Mouse (Mus musculus): ENCODE measurements around the gene Cops4. TPM values are rescaled to one million over a fixed set of nuclear protein-coding genes. Genes with fewer than 3 reads are reported as not detected.

Cops4 gene
- polyA plus RNA-seq, 1 experiment from 2014 or later: 106 TPM

- no peak for DNase-seq (ENCODE audit: low spot score)
- Histone ChIP-seq H3K27me3 (ENCODE audit: control insufficient read depth, insufficient read depth, low read length) (no peaks in the 10 kb centered on the region), H3K9ac (ENCODE audit: low read length) (no peak overlapping the region), H3K4me2 (replicated peaks; ENCODE audit: low read depth) (no peak overlapping the region), H3K4me3 (ENCODE audit: low read depth, low read length) (no peak overlapping the region), H3K27ac (replicated peaks) (no peak overlapping the region), H3K9me3 (ENCODE audit: control insufficient read depth, low read length) (no peaks in the 10 kb centered on the region), H3K4me1 (replicated peaks; ENCODE audit: control insufficient read depth, insufficient read depth) (no peaks in the 10 kb centered on the region), H3K36me3 (ENCODE audit: control insufficient read depth, insufficient read depth, low read length) (no peaks in the 10 kb centered on the region)
- TF ChIP-seq EP300 (optimal IDR thresholded peaks at IDR 0.05) (no peak), CTCF (IDR thresholded peaks at IDR 0.05; ENCODE audit: low read depth) (no peak)
- WGBS: 86% methylated on average over 8 of the region's 8 CpGs
- no peak for ATAC-seq (ENCODE audit: low FRiP score, low TSS enrichment)
Measured at GRCm38 (mm10) chr5:100585206-100585644, 67.1 kb downstream of the Cops4 start.

- Histone ChIP-seq H3K4me3 (ENCODE audit: low read depth, low read length) (no peak overlapping the region), H3K27ac (replicated peaks) (no peak overlapping the region), H3K9me3 (ENCODE audit: control insufficient read depth, low read length) (no peaks in the 10 kb centered on the region), H3K36me3 (ENCODE audit: control insufficient read depth, insufficient read depth, low read length) (no peaks in the 10 kb centered on the region), H3K4me2 (replicated peaks; ENCODE audit: low read depth) (no peak overlapping the region), H3K4me1 (replicated peaks; ENCODE audit: control insufficient read depth, insufficient read depth) (no peaks in the 10 kb centered on the region), H3K9ac (ENCODE audit: low read length) (no peak overlapping the region), H3K27me3 (ENCODE audit: control insufficient read depth, insufficient read depth, low read length) (no peaks in the 10 kb centered on the region)
- WGBS: 91% methylated on average over 3 of the region's 3 CpGs
- no peak for ATAC-seq (ENCODE audit: low FRiP score, low TSS enrichment)
- no peak for DNase-seq (ENCODE audit: low spot score)
- no peak for TF ChIP-seq CTCF (IDR thresholded peaks at IDR 0.05; ENCODE audit: low read depth)
- no peak for TF ChIP-seq EP300 (optimal IDR thresholded peaks at IDR 0.05)
Measured at GRCm38 (mm10) chr5:100585657-100586056, 67.5 kb downstream of the Cops4 start.

- Histone ChIP-seq H3K27me3 (ENCODE audit: control insufficient read depth, insufficient read depth, low read length) (no peaks in the 10 kb centered on the region), H3K27ac (replicated peaks) (no peak overlapping the region), H3K9me3 (ENCODE audit: control insufficient read depth, low read length) (no peaks in the 10 kb centered on the region), H3K4me2 (replicated peaks; ENCODE audit: low read depth) (no peak overlapping the region), H3K36me3 (ENCODE audit: control insufficient read depth, insufficient read depth, low read length) (no peaks in the 10 kb centered on the region), H3K4me1 (replicated peaks; ENCODE audit: control insufficient read depth, insufficient read depth) (no peaks in the 10 kb centered on the region), H3K9ac (ENCODE audit: low read length) (no peak overlapping the region), H3K4me3 (ENCODE audit: low read depth, low read length) (no peak overlapping the region)
- DNase-seq (ENCODE audit: low spot score) (no peak), ATAC-seq (ENCODE audit: low FRiP score, low TSS enrichment) (no peak)
- WGBS: 84% methylated on average over 7 of the region's 7 CpGs
- TF ChIP-seq EP300 (optimal IDR thresholded peaks at IDR 0.05) (no peak), CTCF (IDR thresholded peaks at IDR 0.05; ENCODE audit: low read depth) (no peak)
Measured at GRCm38 (mm10) chr5:100587136-100587535, 69.0 kb downstream of the Cops4 start.

- TF ChIP-seq EP300 (optimal IDR thresholded peaks at IDR 0.05): no peak
- TF ChIP-seq CTCF (IDR thresholded peaks at IDR 0.05; ENCODE audit: low read depth): no peak
- DNase-seq (ENCODE audit: low spot score): no peak
- Histone ChIP-seq H3K27ac (replicated peaks) (no peak overlapping the region), H3K27me3 (ENCODE audit: control insufficient read depth, insufficient read depth, low read length) (no peaks in the 10 kb centered on the region), H3K4me1 (replicated peaks; ENCODE audit: control insufficient read depth, insufficient read depth) (no peaks in the 10 kb centered on the region), H3K36me3 (ENCODE audit: control insufficient read depth, insufficient read depth, low read length) (no peaks in the 10 kb centered on the region), H3K9ac (ENCODE audit: low read length) (no peak overlapping the region), H3K4me2 (replicated peaks; ENCODE audit: low read depth) (no peak overlapping the region), H3K4me3 (ENCODE audit: low read depth, low read length) (no peak overlapping the region), H3K9me3 (ENCODE audit: control insufficient read depth, low read length) (no peaks in the 10 kb centered on the region)
- WGBS: 17% methylated on average over 2 of the region's 2 CpGs
- no peak for ATAC-seq (ENCODE audit: low FRiP score, low TSS enrichment)
Measured at GRCm38 (mm10) chr5:100587626-100588025, 69.5 kb downstream of the Cops4 start.

- 25% methylated on average over 5 of the region's 5 CpGs for WGBS
- no peak overlapping the region for H3K4me2 ChIP-seq (replicated peaks; ENCODE audit: low read depth)
- H3K27me3 ChIP-seq (ENCODE audit: control insufficient read depth, insufficient read depth, low read length): no peaks in the 10 kb centered on the region
- no peaks in the 10 kb centered on the region for H3K4me1 ChIP-seq (replicated peaks; ENCODE audit: control insufficient read depth, insufficient read depth)
- H3K36me3 ChIP-seq (ENCODE audit: control insufficient read depth, insufficient read depth, low read length): no peaks in the 10 kb centered on the region
- TF ChIP-seq CTCF (IDR thresholded peaks at IDR 0.05; ENCODE audit: low read depth) (no peak), EP300 (optimal IDR thresholded peaks at IDR 0.05) (no peak)
- ATAC-seq (ENCODE audit: low FRiP score, low TSS enrichment) (peak; percentile 80), DNase-seq (ENCODE audit: low spot score) (peak; percentile 11)
- no peak overlapping the region for H3K9ac ChIP-seq (ENCODE audit: low read length)
- H3K27ac ChIP-seq (replicated peaks): no peak overlapping the region
- H3K4me3 ChIP-seq (ENCODE audit: low read depth, low read length): no peak overlapping the region
- no peaks in the 10 kb centered on the region for H3K9me3 ChIP-seq (ENCODE audit: control insufficient read depth, low read length)
Measured at GRCm38 (mm10) chr5:100590505-100590904, 72.4 kb downstream of the Cops4 start.

- DNase-seq (ENCODE audit: low spot score) (no peak), ATAC-seq (ENCODE audit: low FRiP score, low TSS enrichment) (no peak)
- Histone ChIP-seq H3K9me3 (ENCODE audit: control insufficient read depth, low read length) (no peaks in the 10 kb centered on the region), H3K27ac (replicated peaks) (no peak overlapping the region), H3K4me3 (ENCODE audit: low read depth, low read length) (no peak overlapping the region), H3K27me3 (ENCODE audit: control insufficient read depth, insufficient read depth, low read length) (no peaks in the 10 kb centered on the region), H3K36me3 (ENCODE audit: control insufficient read depth, insufficient read depth, low read length) (no peaks in the 10 kb centered on the region), H3K4me2 (replicated peaks; ENCODE audit: low read depth) (no peak overlapping the region), H3K9ac (ENCODE audit: low read length) (no peak overlapping the region), H3K4me1 (replicated peaks; ENCODE audit: control insufficient read depth, insufficient read depth) (no peaks in the 10 kb centered on the region)
- TF ChIP-seq CTCF (IDR thresholded peaks at IDR 0.05; ENCODE audit: low read depth) (no peak), EP300 (optimal IDR thresholded peaks at IDR 0.05) (no peak)
- WGBS: 83% methylated on average over 13 of the region's 13 CpGs
Measured at GRCm38 (mm10) chr5:100594803-100595467, 76.8 kb downstream of the Cops4 start.

Measured in stomach, postnatal 0 days (tissue).